Mouse (Mus musculus) common myeloid progenitor, adult 5-6 weeks (primary cell): ENCODE results near the gene Vmn2r28. TPM values are rescaled to one million over a fixed set of nuclear protein-coding genes. Genes with fewer than 3 reads are reported as not detected.
"Not testable (repeated sequence)": the region's sequence is repeated elsewhere in the genome, so short reads cannot be mapped to it uniquely, and the experiment has no call there.

ENCODE experiments used
- ATAC-seq: replicated peaks from 2 replicates; pipeline ENCODE4 v1.8.0; 2016; ENCODE audit warnings: low read depth, mild to moderate bottlenecking, moderate TSS enrichment, inconsistent platforms; ENCODE audit not compliant: poor library complexity, severe bottlenecking
- total RNA-seq: library from RNA; stranded (forward); fragments of 200-1000, 187-1606 nt; gene quantifications from 2 replicates; pipeline ENCODE4 v1.2.3, GENCODE M21; 2017

Gene Vmn2r28
- total RNA-seq, result not detected in 2 replicates

DNA sequence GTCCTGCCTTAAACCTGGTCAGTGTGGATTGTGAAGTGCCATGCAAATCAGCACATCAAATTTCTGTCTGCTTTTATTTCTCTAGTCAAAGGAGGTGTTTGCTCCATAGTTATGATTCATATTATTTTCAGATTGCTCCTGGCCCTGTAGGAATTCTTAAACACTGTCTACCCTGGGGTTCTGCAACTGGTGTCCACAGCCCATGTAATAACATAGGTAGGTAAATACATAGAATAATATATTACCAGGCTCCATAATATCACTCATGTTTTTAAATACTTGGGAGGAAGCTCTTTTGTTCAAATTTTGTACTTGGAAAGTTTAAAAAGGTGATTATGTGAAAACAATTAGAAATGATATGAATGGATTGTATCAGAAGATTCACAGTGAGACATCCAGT lies at the start of gene Vmn2r28:
TSS of gene Vmn2r28 (minus strand) at position 101 of the 400 bp plus-strand sequence.
- not testable (repeated sequence) for ATAC-seq

- ATAC-seq, result not testable (repeated sequence)
Measured at GRCm38 (mm10) chr7:5540770-5541436, 47.1 kb upstream of the Vmn2r28 start.

- ATAC-seq, result no peak
Measured at GRCm38 (mm10) chr7:5456674-5457073, 37.1 kb downstream of the Vmn2r28 start, which contains the start of gene Vmn1r59. TSS of gene Vmn1r59 (minus strand) at chr7:5456774.

DNA sequence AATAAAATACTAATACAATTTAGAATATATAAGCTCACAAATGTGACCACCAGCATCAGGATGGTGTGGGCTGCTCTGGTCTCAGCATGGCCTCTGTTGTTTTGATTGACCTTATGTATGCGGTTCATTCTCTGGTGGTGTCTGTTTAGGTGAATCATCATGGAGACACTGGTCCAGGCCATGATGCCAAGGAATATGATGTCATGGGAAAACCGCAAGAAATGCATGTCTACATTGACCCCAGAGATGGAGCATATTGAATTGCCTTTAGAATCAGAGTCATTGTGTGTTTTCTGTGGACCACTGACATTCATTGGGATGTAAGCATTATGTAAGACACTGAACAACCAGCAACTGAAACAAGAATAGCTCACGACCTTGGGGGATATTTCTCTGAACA lies 39.7 kb downstream of the Vmn2r28 start:
- not testable (repeated sequence) for ATAC-seq

- ATAC-seq, result no peak
Measured at GRCm38 (mm10) chr7:5448627-5449026, 45.1 kb downstream of the Vmn2r28 start.

Other genes starting within 250 kb of the Vmn2r28 start
- not detected in 2 replicates for gene Gm5065, start 143.4 kb downstream of the Vmn2r28 start, total RNA-seq
- not detected in 2 replicates for gene Nlrp2, start 142.9 kb downstream of the Vmn2r28 start, total RNA-seq
- gene Vmn1r58, start 80.6 kb downstream of the Vmn2r28 start, total RNA-seq, result not detected in 2 replicates
- gene Vmn1r59, start 37.2 kb downstream of the Vmn2r28 start, total RNA-seq, result not detected in 2 replicates
- not detected in 2 replicates for gene Vmn1r60, start 53.4 kb upstream of the Vmn2r28 start, total RNA-seq
- gene Vmn1r61, start 119.3 kb upstream of the Vmn2r28 start, total RNA-seq, result not detected in 2 replicates
- gene Vmn1r62, start 179.7 kb upstream of the Vmn2r28 start, total RNA-seq, result not detected in 2 replicates